Mouse (Mus musculus) C2C12 (cell line): ENCODE measurements around the gene Nln. TPM values are rescaled to one million over a fixed set of nuclear protein-coding genes. Genes with fewer than 3 reads are reported as not detected.

Experiments
- H3K27me3 ChIP-seq: one replicate; pipeline ENCODE4 v1.6.1; 2011; ENCODE audit not compliant: control insufficient read depth, insufficient read depth, insufficient read length
- H3K36me3 ChIP-seq: one replicate; pipeline ENCODE4 v1.6.1; 2011; ENCODE audit not compliant: control insufficient read depth, insufficient read depth
- H3K4me3 ChIP-seq: one replicate; pipeline ENCODE4 v1.5.1; 2011; ENCODE audit warnings: mild to moderate bottlenecking, control low read depth; ENCODE audit not compliant: poor library complexity, insufficient read depth, severe bottlenecking
- H3K79me2 ChIP-seq: one replicate; pipeline ENCODE4 v1.6.1; 2011; ENCODE audit not compliant: control insufficient read depth, insufficient read depth
- H3K79me3 ChIP-seq: one replicate; pipeline ENCODE4 v1.6.1; 2011; ENCODE audit warnings: low read depth, control low read depth
- H3ac ChIP-seq: one replicate; pipeline ENCODE3; 2011; ENCODE audit warnings: low read depth; ENCODE audit not compliant: control insufficient read depth, insufficient read length
- CEBPB ChIP-seq: IDR thresholded peaks from one replicate; pipeline ENCODE4 v1.6.1; 2011; ENCODE audit warnings: low read depth, mild to moderate bottlenecking, control low read depth, moderate library complexity
- CTCF ChIP-seq: IDR thresholded peaks from one replicate; pipeline ENCODE4 v1.5.1; 2011; ENCODE audit not compliant: control insufficient read depth, insufficient read depth, insufficient read length
- FOSL1 ChIP-seq: IDR thresholded peaks from one replicate; pipeline ENCODE4 v1.8.0; 2011; ENCODE audit warnings: mild to moderate bottlenecking, low read length; ENCODE audit not compliant: poor library complexity, insufficient read depth, severe bottlenecking
- MAX ChIP-seq: IDR thresholded peaks from one replicate; pipeline ENCODE4 v1.6.1; 2011; ENCODE audit warnings: mild to moderate bottlenecking, control low read depth
- MYOD1 ChIP-seq: IDR thresholded peaks from one replicate; pipeline ENCODE4 v1.6.1; 2011; ENCODE audit warnings: low read depth; ENCODE audit not compliant: control insufficient read depth, insufficient read length
- MYOG ChIP-seq: IDR thresholded peaks from one replicate; pipeline ENCODE4 v1.6.1; 2011; ENCODE audit not compliant: control insufficient read depth, insufficient read length; ENCODE audit errors: extremely low read depth
- USF1 ChIP-seq: IDR thresholded peaks from one replicate; pipeline ENCODE4 v1.6.1; 2011; ENCODE audit warnings: low read depth, mild to moderate bottlenecking, control low read depth, moderate library complexity
- polyA plus RNA-seq: library from polyadenylated mRNA; unstranded; fragments of >200 nt; fragmentation: generic; extraction: Trizol; gene quantifications from one replicate; pipeline ENCODE4 v1.2.1, GENCODE M21; 2012; ENCODE audit warnings: missing spikeins

The Nln gene
- polyA plus RNA-seq, 1 experiment: 13.9 TPM

DNA sequence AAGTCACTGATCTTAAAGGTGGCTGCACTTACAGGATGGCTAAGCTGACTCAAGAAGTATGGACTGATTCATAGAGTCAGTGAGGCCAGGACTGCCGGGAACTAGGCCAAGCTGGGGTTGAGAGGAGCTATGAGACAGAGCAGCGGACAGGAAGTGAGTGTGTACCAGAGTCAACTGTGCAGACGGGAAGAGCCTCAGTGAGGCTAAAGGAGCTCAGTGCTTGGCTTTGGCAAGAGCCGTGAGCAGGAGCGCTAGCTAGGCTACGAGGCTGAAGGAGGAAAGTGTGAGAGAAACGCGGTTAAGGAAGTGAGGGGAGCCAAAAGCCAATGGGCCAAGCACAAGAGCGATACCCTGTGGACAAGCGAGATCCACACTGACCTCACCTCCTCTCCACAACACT is 34.7 kb downstream of the Nln start:
- TF ChIP-seq MYOD1: no peak
- TF ChIP-seq CEBPB: no peak
- no peak for TF ChIP-seq USF1
- TF ChIP-seq CTCF: no peak
- TF ChIP-seq MYOG: no peak
- no peak for TF ChIP-seq MAX
- no peak for TF ChIP-seq FOSL1
- Histone ChIP-seq H3K36me3 (peaks cover 29% of the 10 kb centered on the region), H3K4me3 (no peak overlapping the region), H3ac (no peak overlapping the region), H3K79me2 (no peaks in the 10 kb centered on the region), H3K79me3 (no peaks in the 10 kb centered on the region), H3K27me3 (no peaks in the 10 kb centered on the region)

DNA sequence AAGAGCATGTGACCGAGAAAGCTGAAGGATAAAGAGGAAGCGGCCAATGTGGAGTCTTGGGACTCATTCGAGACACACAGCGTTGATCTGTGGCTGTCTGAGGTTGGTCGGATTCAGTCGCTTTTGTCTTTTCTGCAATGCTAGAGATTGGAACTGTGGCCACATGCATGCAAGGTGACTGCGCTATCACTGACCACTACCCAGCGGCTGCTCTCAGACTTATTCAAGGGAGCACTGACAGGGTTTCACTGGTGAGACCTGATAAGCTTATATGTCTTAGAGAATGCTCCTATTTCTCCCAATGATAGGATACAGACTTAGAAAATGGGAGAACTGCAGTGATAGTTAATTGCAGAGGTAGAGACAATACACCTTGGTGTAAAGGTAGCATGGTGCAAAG is 35.2 kb downstream of the Nln start:
- peaks cover 29% of the 10 kb centered on the region for H3K36me3 ChIP-seq
- TF ChIP-seq FOSL1: no peak
- no peak for TF ChIP-seq CEBPB
- TF ChIP-seq MYOG: no peak
- TF ChIP-seq CTCF: no peak
- no peak for TF ChIP-seq USF1
- TF ChIP-seq MAX: no peak
- TF ChIP-seq MYOD1: no peak
- no peaks in the 10 kb centered on the region for H3K79me3 ChIP-seq
- H3ac ChIP-seq: no peak overlapping the region
- H3K79me2 ChIP-seq: no peaks in the 10 kb centered on the region
- H3K27me3 ChIP-seq: no peaks in the 10 kb centered on the region
- no peak overlapping the region for H3K4me3 ChIP-seq

GRCm38 (mm10) chr13:104072351-104072750 is 37.1 kb downstream of the Nln start:
- TF ChIP-seq FOSL1 (no peak), MYOD1 (no peak), CTCF (no peak), MAX (no peak), CEBPB (no peak), MYOG (no peak), USF1 (no peak)
- no peak overlapping the region for H3K4me3 ChIP-seq

DNA sequence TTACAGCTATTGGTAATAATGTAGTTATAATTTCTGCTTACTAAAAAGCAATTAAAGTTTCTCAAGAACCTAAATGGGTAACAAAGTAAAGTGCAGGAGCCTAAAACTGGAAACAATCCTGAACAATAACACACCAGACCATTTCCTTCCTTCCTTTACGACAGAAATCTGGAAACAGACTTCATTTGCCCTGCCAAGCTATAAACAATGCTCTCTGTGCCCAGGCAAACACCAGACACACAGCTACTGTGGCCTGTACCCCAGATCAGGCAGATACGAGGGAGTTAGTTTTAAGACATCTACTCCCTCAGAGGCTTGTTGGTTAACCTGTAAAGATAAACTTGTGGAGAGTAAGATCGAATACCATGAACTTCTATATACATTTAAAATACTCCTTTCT is 38.7 kb downstream of the Nln start:
- Histone ChIP-seq H3K79me3 (no peaks in the 10 kb centered on the region), H3K27me3 (no peaks in the 10 kb centered on the region), H3K4me3 (no peak overlapping the region)

More at GRCm38 (mm10) chr13:104072351-104072750, 37.1 kb downstream of the Nln start:
- H3K27me3 ChIP-seq: no peaks in the 10 kb centered on the region
- no peaks in the 10 kb centered on the region for H3K79me2 ChIP-seq
- H3ac ChIP-seq: no peak overlapping the region
- H3K36me3 ChIP-seq: peaks cover 32% of the 10 kb centered on the region
- no peaks in the 10 kb centered on the region for H3K79me3 ChIP-seq

DNA sequence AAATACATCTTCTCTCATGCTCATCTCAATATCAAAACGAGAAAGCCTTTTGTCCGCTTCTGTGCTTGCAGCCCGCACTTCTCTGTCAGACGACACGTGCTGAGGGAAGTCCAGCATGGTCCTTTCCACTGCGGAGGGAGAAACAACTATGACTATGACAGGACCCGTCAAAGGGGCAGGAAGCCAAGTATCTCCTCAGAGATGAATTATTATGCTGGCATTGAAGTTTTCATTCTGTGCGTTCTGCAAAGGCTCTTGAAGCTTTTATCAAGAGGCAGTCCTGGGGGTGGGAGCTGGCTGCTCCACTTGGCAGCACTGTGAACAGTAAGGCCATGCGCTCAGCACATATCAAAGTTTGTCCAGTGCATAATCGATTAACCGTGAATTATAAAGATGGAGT is 40.2 kb downstream of the Nln start:
- Histone ChIP-seq H3K27me3 (no peaks in the 10 kb centered on the region), H3K79me2 (no peaks in the 10 kb centered on the region), H3ac (no peak overlapping the region), H3K4me3 (no peak overlapping the region), H3K79me3 (no peaks in the 10 kb centered on the region), H3K36me3 (peaks cover 35% of the 10 kb centered on the region)
- no peak for TF ChIP-seq MYOG
- no peak for TF ChIP-seq MYOD1
- no peak for TF ChIP-seq MAX
- TF ChIP-seq USF1: no peak
- no peak for TF ChIP-seq CTCF
- TF ChIP-seq FOSL1: no peak
- TF ChIP-seq CEBPB: no peak

More for the DNA sequence above, 38.7 kb downstream of the Nln start:
- Histone ChIP-seq H3ac (no peak overlapping the region), H3K36me3 (peaks cover 30% of the 10 kb centered on the region), H3K79me2 (no peaks in the 10 kb centered on the region)
- TF ChIP-seq CTCF: no peak
- no peak for TF ChIP-seq CEBPB
- TF ChIP-seq MAX: no peak
- TF ChIP-seq MYOD1: no peak
- TF ChIP-seq FOSL1: no peak
- TF ChIP-seq MYOG: no peak
- no peak for TF ChIP-seq USF1
